Mouse (Mus musculus) intestine, postnatal 0 days (tissue): ENCODE measurements at regions not wholly inside any gene's neighbourhood (a gene's known extent, or its start where the extent isn't known, plus 50 kb on each side); places are given as distances from the start of the nearest gene placed in this dataset.

Experiments used
- ATAC-seq: fragments of 200-750 bp; cut with Nextera tagmentation; 2 replicates; pipeline ENCODE4 v1.8.0; 2017; ENCODE audit warnings: mild to moderate bottlenecking, moderate TSS enrichment, moderate library complexity
- H3K27ac ChIP-seq: fragments of 300-500 bp; sonication (generic); 2 replicates; pipeline ENCODE4 v1.5.1; 2014; ENCODE audit warnings: mild to moderate bottlenecking, low read depth, low read length, moderate library complexity
- H3K27me3 ChIP-seq: fragments of 300-500 bp; sonication (generic); replicated peaks from 2 replicates; pipeline ENCODE4 v1.6.1; 2014; ENCODE audit warnings: low read length, mixed read lengths; ENCODE audit not compliant: control insufficient read depth, insufficient read depth
- H3K36me3 ChIP-seq: fragments of 300-500 bp; sonication (generic); 2 replicates; pipeline ENCODE4 v1.6.1; 2014; ENCODE audit warnings: mild to moderate bottlenecking, moderate library complexity; ENCODE audit not compliant: control insufficient read depth, insufficient read depth
- H3K4me1 ChIP-seq: fragments of 300-500 bp; sonication (generic); replicated peaks from 2 replicates; pipeline ENCODE4 v1.6.1; 2014; ENCODE audit warnings: antibody characterized with exemption, low read length, mixed read lengths; ENCODE audit not compliant: control insufficient read depth, insufficient read depth
- H3K4me2 ChIP-seq: fragments of 300-500 bp; sonication (generic); replicated peaks from 2 replicates; pipeline ENCODE4 v1.6.1; 2014; ENCODE audit warnings: low read depth, mild to moderate bottlenecking, moderate library complexity
- H3K4me3 ChIP-seq: fragments of 300-500 bp; sonication (generic); 2 replicates; pipeline ENCODE4 v1.5.1; 2014; ENCODE audit warnings: low read depth, low read length
- H3K9ac ChIP-seq: fragments of 300-500 bp; sonication (generic); 2 replicates; pipeline ENCODE4 v1.6.1; 2014; ENCODE audit warnings: mild to moderate bottlenecking, low read depth, low read length
- H3K9me3 ChIP-seq: fragments of 300-500 bp; sonication (generic); 2 replicates; pipeline ENCODE4 v1.6.1; 2016; ENCODE audit warnings: mixed run types; ENCODE audit not compliant: control insufficient read depth
- CTCF ChIP-seq: sonication (generic); IDR thresholded peaks from 2 replicates; pipeline ENCODE4 v1.5.1; 2016; ENCODE audit warnings: low read depth, mild to moderate bottlenecking, control low read depth, antibody characterized with exemption, moderate library complexity
- WGBS: fragments of 180-500 bp; shearing (Covaris S2); extraction: QIAGEN DNeasy Blood & Tissue Kit; methylation state at CpG from one replicate; pipeline ENCODE4 v1.1.7; 2014; 5-methylcytosine and 5-hydroxymethylcytosine counted together

GRCm38 (mm10) chr13:102194716-102195115, 426.7 kb upstream of the Pik3r1 start:
- H3K36me3 ChIP-seq: no peaks in the 10 kb centered on the region
- H3K4me1 ChIP-seq: no peaks in the 10 kb centered on the region
- no peak overlapping the region for H3K4me2 ChIP-seq
- TF ChIP-seq CTCF: no peak
- ATAC-seq: no peak
- no peaks in the 10 kb centered on the region for H3K9me3 ChIP-seq
- no peak overlapping the region for H3K27ac ChIP-seq
- H3K4me3 ChIP-seq: no peak overlapping the region
- no peak overlapping the region for H3K9ac ChIP-seq
- H3K27me3 ChIP-seq: no peaks in the 10 kb centered on the region

GRCm38 (mm10) chr13:102202301-102202700, 434.3 kb upstream of the Pik3r1 start:
- 83% methylated on average over 1 of the region's 1 CpGs for WGBS
- Histone ChIP-seq H3K27me3 (no peaks in the 10 kb centered on the region), H3K9ac (no peak overlapping the region), H3K4me3 (no peak overlapping the region), H3K4me2 (no peak overlapping the region), H3K36me3 (no peaks in the 10 kb centered on the region), H3K4me1 (no peaks in the 10 kb centered on the region), H3K9me3 (no peaks in the 10 kb centered on the region), H3K27ac (no peak overlapping the region)
- ATAC-seq: no peak
- TF ChIP-seq CTCF: no peak

GRCm38 (mm10) chr13:102218486-102218885, 450.5 kb upstream of the Pik3r1 start:
- no peaks in the 10 kb centered on the region for H3K4me1 ChIP-seq
- no peak overlapping the region for H3K9ac ChIP-seq
- H3K4me3 ChIP-seq: no peak overlapping the region
- no peak overlapping the region for H3K4me2 ChIP-seq
- TF ChIP-seq CTCF: no peak
- no peaks in the 10 kb centered on the region for H3K27me3 ChIP-seq
- no peak overlapping the region for H3K27ac ChIP-seq
- H3K36me3 ChIP-seq: no peaks in the 10 kb centered on the region
- H3K9me3 ChIP-seq: no peaks in the 10 kb centered on the region
- 95% methylated on average over 11 of the region's 11 CpGs for WGBS
- no peak for ATAC-seq

GRCm38 (mm10) chr13:102231048-102231447, 462.3 kb upstream of the Cd180 start:
- no peak for ATAC-seq
- no peak overlapping the region for H3K4me3 ChIP-seq
- H3K4me1 ChIP-seq: no peaks in the 10 kb centered on the region
- H3K9ac ChIP-seq: no peak overlapping the region
- no peak for TF ChIP-seq CTCF
- no peak overlapping the region for H3K4me2 ChIP-seq
- WGBS: 72% methylated on average over 7 of the region's 7 CpGs
- H3K27me3 ChIP-seq: no peaks in the 10 kb centered on the region
- H3K36me3 ChIP-seq: no peaks in the 10 kb centered on the region
- H3K27ac ChIP-seq: no peak overlapping the region
- no peaks in the 10 kb centered on the region for H3K9me3 ChIP-seq

- TF ChIP-seq CTCF: no peak
- no peaks in the 10 kb centered on the region for H3K9me3 ChIP-seq
- no peaks in the 10 kb centered on the region for H3K27me3 ChIP-seq
- H3K4me3 ChIP-seq: no peak overlapping the region
- 60% methylated on average over 4 of the region's 4 CpGs for WGBS
- H3K4me2 ChIP-seq: no peak overlapping the region
- H3K36me3 ChIP-seq: no peaks in the 10 kb centered on the region
- H3K9ac ChIP-seq: no peak overlapping the region
- no peaks in the 10 kb centered on the region for H3K4me1 ChIP-seq
- ATAC-seq: no peak
- H3K27ac ChIP-seq: no peak overlapping the region
Measured at GRCm38 (mm10) chr13:102232291-102232936, 460.9 kb upstream of the Cd180 start.

GRCm38 (mm10) chr13:102250884-102251283, 442.5 kb upstream of the Cd180 start:
- Histone ChIP-seq H3K36me3 (no peaks in the 10 kb centered on the region), H3K27ac (no peak overlapping the region), H3K9ac (no peak overlapping the region), H3K27me3 (no peaks in the 10 kb centered on the region), H3K4me2 (no peak overlapping the region), H3K9me3 (no peaks in the 10 kb centered on the region), H3K4me1 (no peaks in the 10 kb centered on the region), H3K4me3 (no peak overlapping the region)
- TF ChIP-seq CTCF: no peak
- ATAC-seq: no peak
- WGBS: 89% methylated on average over 2 of the region's 2 CpGs

GRCm38 (mm10) chr13:102251709-102252108, 441.6 kb upstream of the Cd180 start:
- TF ChIP-seq CTCF: no peak
- no peak overlapping the region for H3K27ac ChIP-seq
- no peak overlapping the region for H3K4me3 ChIP-seq
- no peak for ATAC-seq
- no peaks in the 10 kb centered on the region for H3K9me3 ChIP-seq
- no peaks in the 10 kb centered on the region for H3K27me3 ChIP-seq
- no peak overlapping the region for H3K9ac ChIP-seq
- 93% methylated on average over 5 of the region's 5 CpGs for WGBS
- no peaks in the 10 kb centered on the region for H3K4me1 ChIP-seq
- H3K36me3 ChIP-seq: no peaks in the 10 kb centered on the region
- no peak overlapping the region for H3K4me2 ChIP-seq
